Mouse (Mus musculus): Measurements from ENCODE around the gene Cldn20.

The Cldn20 gene

DNA sequence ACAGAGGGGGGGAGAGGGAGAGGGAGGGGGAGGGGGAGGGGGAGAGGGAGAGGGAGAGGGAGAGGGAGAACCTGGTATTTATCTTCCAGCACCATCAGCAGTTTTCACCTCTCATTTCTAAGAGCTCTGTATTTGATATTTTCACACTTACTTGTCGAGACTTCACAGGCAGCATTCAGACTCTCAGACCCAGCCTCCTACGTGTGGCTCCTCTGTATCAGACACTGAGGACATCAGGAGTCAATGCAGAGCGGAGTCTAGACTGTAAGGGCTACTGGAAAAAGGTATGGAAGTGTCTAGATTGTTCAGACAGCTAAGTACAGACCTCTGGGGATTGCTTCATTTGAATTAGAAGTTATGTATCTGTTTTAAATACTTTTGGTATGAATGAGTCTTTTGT, 2.8 kb upstream of the Cldn20 start:
- no peak for DNase-seq (ENCODE audit: low spot score)

GRCm38 (mm10) chr17:3530549-3530948, 1.8 kb upstream of the Cldn20 start:
- no peak for DNase-seq (ENCODE audit: low spot score)

- DNase-seq (ENCODE audit: low spot score) = no peak
These were observed 713 bp upstream of the Cldn20 start for GRCm38 (mm10) chr17:3531641-3532040.

DNA sequence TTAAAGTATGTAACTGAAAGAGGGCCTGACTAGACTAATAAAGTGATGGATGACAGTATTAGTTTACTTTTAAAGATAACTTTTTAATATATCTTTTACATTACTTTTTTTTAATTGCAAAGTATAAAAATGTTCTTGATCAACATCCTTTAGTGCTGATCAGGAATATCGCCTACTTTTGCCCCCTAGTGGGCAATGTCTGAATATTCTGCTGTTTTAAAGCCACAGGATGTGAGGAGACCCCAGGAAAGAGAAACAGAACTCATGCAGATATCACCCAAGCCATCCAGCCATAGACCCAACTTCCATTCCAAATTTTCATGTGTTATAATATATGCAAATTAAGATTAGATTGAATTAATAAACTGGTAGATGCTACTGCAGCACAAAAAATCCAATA, 1.1 kb downstream of the Cldn20 start:
- DNase-seq (ENCODE audit: low spot score) = no peak

DNA sequence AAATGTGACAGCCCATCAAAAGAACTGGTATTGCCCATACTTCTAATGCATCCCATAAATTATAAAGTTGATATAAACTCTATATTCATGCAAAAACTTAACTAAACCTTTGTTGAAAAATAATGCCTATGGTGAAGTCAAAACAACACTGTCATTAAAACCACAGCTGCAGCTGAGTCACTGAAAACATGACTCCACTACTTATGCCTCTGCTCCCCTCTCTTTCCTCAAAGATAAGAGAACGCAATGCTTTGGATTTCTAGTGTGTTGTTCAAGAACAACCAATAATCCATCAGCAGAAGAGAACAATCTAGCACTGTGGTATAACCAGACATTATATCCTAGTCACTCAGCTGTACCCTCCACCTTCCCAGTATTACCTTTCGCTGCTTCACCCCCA, 8.0 kb downstream of the Cldn20 start:
- DNase-seq (ENCODE audit: low spot score) = no peak

GRCm38 (mm10) chr17:3541033-3541432, 8.7 kb downstream of the Cldn20 start:
- DNase-seq (ENCODE audit: low spot score) = no peak

DNA sequence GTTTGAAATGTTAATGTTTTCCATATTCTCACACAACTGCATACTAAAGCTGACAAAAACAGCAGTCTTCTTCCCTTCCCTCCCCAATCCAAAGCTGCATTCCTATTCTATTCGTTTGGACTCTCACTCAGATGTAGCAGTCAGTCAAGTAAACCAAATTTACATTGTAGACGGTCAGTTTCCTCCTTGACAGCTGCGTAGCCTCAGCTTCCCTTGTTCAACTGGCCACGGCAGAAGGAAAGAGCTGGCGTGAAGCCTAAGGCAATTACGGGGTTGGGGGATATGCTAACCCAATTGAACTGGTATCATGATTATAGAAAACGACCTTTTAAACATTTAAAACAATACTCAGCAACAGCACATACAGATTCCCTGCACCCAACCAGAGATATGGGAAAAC, 15.4 kb downstream of the Cldn20 start:
- no peak for DNase-seq (ENCODE audit: low spot score)

- DNase-seq (ENCODE audit: low spot score) = no peak
These were observed 23.9 kb downstream of the Cldn20 start for GRCm38 (mm10) chr17:3556251-3556650.

GRCm38 (mm10) chr17:3557331-3558311, 25.3 kb downstream of the Cldn20 start, which contains the start of gene Tfb1m:
Gene Tfb1m (minus strand): TSS chr17:3557781.
- DNase-seq (ENCODE audit: low spot score) = peak; percentile 90

DNA sequence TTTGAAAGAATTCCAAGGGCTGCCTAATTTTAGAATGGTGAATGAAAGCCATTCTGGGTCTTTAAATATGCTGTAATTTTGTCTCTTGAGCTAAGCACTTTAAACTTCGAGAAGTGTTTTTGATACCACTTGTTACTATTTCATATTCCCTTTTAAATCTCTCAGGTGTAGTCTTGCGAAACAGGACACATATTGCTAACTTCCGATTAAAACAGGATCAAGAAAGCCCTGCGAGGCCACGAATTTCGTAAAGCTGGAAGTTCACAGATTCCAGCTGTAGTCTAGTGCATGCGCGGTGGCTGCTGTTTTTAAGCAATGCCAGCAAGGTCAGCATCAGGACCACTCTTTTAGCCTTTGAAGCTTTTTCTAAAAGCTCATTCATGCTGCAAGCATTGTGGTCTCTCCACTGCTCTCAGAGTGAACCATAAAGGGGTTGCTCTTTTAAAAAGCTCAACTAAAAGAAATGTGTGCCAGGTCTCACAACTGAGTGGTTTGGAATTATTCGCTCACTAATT, 26.1 kb downstream of the Cldn20 start:
- DNase-seq (ENCODE audit: low spot score) = no peak

DNA sequence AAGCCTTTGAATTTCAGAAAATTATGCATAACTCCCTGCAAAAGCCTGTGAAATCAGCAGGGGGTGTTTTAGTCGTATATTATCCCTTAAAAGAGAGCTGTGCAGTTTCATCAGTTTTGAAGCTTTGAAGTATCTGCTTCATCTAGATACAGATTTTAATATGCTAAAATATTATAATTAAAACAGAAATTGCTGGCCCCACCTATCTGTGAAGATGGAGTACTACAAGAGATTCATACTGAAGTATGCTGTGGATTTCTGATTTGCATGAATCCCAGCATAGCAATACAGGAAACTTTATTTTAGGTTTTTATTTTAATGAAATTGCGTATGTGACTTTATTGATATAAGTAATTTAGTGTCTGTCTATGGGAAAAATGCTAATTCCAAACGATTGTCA, 28.2 kb downstream of the Cldn20 start:
- no peak for DNase-seq (ENCODE audit: low spot score)

DNA sequence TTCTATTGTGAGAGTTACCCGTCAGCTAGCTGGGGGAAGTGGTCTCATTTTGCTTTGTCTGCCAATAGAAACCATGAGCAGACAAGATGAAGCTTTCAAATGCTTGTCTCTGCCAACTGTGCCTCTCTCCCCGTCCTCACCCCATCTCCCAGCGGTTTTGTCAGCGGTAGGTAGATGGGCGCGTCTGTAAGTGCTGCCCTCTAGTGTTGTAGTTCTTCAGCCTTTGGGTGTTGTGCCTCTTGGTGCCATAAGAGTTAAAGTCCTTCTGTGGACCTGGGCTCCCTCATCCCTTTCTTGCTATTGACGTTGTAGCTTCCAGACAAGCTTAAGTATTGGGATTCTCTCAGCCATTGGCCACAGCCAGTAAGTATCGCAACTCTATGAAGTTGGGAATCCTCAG, 30.1 kb downstream of the Cldn20 start:
- DNase-seq (ENCODE audit: low spot score) = no peak

GRCm38 (mm10) chr17:3570876-3571275, 38.5 kb downstream of the Cldn20 start:
- DNase-seq (ENCODE audit: low spot score) = no peak
